Mouse (Mus musculus): ENCODE data around the gene Gskip.

Gene Gskip

DNA sequence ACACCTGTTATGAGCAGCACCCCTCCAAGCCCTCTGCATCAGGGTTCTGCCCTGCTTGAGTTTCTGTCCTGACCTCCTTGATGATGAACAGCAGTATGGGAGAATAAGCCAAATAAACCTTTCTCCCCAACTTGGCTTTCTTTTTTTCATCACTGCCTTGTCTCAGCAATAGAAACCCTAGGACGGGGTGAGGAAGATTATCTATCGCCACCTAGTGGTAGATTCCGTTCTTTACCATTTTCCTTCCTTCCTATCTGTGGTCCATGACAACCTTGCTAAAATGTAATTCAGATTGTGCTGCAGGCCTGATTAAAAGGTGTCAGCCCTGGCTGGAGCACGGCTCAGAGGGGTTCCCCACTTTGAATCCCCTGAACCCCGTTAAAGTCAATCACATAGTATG is 38.0 kb downstream of the Gskip start:
- DNase-seq (ENCODE audit: low read depth, low spot score) = peak; percentile 70

DNA sequence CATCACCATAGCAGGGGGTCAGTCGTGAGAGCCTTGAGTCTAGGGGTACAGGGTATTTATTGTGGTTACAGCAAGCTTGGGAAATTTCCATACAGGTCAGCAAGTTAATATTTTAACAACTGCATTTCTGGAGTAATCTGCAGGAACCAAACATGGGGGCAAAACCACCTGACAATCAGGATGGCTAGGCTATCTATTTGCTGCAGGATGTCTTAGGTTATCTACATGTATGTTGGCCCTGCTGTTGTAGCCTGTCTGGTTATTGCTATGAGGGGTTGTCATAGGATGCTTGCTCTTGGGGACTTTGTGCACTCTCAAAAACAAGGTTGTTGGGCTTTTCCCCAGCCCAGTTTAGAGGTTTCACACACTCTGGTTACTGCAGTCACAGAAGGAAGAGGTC is 40.0 kb downstream of the Gskip start:
- no peak for DNase-seq (ENCODE audit: low read depth, low spot score)

DNA sequence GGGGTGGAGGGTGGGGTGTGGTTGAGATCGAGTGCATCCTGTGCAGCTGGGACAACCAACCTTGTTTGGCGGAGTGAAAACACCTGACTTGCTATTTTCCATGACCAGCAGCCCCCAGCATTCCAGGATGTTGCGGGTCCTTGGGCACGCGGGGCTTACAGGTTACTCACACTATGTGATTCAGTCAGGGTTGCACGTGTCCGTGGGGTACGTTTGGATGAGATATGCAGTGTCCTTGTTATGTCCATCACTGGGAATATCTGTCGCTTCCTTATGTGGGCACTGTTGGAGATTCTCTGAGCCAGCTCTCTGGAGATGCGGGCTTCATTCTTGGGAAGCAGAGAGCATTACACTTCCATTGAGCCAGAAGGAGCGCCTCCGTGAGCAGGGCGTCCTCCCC is 41.1 kb downstream of the Gskip start:
- DNase-seq (ENCODE audit: low read depth, low spot score) = no peak

DNA sequence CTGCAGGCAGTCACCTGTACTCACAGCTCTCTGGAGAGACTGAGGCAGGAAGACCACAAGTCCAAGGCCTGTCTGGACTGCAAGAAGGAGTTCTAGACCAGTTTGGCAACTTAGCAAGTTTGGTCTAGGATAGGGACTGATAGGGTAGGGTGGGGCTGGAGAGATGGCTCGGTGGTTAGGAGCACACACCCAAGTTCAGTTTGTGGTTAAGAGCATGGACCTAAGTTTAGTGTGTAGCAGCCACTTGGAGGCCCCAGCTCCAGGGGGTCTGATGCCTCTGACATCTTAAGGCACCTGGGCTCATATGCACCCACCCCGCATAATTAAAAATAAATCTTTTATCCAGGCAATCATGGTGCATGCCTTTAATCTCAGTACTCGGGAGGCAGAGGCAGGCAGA is 42.6 kb downstream of the Gskip start:
- no peak for DNase-seq (ENCODE audit: low read depth, low spot score)

DNA sequence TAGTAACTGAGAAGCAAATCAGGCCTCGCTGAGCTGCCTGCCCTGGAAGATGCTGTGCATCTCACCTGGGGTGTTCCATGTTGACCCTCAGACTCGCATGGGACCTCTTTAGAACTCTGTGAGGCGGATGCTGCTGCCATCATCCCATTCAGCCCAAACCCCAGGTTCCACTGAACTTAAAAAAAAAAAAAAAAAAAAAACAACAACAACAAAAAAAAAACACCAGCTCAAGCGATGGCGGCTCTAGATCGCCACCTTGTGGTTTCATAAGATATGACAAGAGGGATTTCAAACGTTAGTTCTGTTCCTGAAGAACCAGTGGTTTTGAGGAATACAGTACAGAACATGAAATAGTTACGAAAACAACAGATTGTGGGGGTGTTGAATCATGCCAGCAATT is 43.3 kb downstream of the Gskip start:
- peak; percentile 71 for DNase-seq (ENCODE audit: low read depth, low spot score)

DNA sequence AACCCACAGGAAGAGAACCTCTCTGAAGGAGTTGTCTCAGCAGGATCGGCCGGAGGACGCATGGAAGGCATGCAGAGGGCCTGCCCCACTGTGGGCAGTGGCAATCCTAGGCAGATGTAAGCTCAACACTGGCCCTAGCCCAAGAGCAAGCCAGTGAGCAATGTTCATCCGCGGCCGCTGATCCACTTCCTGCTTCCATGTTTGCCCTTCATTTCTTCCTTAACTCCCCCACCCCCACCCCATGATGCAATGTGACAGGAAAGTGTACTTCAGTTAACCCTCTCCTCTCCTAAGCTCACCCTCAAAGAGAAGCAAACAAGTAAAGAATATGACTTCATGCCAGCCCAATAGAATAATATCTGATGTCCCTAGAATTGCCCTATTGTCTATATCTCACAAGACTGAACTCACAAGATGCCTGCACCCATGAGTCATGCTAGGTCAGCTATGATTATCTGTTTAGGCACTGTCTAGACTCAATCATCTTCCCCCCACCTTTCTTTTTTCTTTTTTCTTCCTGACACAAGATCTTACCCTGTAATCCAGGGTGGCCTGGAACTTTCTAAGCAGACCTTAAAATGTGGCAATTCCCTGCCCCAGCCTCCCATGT is 46.3 kb downstream of the Gskip start:
- DNase-seq (ENCODE audit: low read depth, low spot score) = peak; percentile 51

DNA sequence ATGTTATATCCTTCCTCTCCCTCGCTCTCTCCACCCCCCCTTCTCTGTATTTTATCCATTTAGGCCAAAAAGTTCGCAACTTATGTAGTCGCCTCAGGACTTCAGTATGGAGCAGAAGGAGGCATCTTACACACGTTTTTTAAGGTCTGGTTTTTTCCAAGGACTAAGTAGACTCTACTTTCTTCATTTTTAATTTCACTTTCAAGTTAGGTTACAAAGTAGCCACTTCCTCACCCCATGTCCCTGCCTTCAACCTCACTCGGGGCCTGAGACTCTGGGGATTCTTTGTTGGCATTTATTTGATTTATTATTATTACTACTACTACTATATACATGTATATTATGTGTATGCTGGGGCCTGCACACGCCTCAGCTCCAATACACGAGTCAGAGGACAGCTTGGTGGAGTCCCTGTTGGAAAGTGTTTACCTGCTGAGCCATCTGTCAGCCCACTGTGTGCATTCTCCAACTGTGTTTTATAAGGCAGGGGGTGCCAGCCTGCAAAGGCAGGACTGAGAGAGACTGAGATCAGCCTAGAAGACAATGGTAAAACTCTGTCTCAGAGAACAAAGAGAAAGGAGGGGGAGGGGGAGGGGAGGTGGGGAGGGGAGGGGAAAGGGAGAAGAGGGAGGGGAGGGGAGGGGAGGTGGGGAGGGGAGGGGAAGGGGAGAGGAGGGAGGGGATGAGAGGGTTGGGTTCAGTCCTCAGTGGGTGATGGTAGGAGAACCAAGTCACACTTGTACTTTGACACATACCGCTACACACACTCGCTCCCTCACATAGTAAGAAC is 48.9 kb downstream of the Gskip start:
- DNase-seq (ENCODE audit: low read depth, low spot score) = peak; percentile 62

DNA sequence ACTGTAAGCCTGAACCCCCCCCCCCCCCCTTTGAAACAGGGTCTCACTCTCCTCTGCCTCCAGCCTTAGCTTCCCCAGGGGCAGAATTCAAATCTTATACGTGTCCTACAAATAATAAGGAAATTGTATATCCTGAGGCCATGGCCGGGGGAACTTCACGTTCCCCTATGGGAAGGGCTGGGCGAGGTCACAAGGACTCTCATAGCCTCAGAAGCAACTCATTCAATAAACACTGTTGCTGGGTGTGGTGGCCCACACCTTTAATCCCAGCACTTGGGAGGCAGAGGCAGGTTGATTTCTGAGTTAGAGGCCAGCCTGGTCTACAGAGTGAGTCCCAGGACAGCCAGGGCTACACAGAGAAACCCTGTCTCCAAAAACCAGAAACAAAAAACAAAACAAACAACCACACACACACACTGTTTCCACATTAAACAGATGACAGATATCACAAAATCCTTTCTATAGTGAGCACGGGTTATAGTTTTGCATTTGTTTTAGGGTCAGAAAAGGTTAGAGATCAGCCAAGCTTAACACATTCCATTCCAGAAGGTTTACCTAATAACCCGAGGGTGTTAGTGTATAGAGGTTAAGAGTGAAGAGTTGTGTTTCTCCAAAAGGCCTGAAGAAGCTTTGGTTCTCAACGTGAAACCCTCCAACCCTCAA is 50.7 kb downstream of the Gskip start:
- peak; percentile 68 for DNase-seq (ENCODE audit: low read depth, low spot score)

DNA sequence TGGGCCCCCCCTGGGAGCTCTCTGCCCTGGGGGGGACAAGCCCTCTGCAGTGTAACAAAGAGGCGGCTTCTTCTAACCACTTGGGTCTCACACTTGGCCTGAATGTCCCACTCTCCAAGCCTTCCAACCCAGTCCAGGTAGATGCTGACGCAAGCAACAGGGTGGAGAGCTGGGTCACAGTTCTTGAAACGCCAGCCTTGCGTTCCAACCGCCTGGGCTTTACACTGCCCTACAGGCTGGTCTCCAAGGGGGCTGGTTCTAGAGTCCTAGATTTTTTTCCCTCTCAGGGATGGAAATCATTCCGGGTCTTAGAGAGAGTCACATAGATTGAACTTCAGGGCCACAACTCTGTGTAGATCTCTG is 51.2 kb downstream of the Gskip start:
- DNase-seq (ENCODE audit: low read depth, low spot score) = no peak

DNA sequence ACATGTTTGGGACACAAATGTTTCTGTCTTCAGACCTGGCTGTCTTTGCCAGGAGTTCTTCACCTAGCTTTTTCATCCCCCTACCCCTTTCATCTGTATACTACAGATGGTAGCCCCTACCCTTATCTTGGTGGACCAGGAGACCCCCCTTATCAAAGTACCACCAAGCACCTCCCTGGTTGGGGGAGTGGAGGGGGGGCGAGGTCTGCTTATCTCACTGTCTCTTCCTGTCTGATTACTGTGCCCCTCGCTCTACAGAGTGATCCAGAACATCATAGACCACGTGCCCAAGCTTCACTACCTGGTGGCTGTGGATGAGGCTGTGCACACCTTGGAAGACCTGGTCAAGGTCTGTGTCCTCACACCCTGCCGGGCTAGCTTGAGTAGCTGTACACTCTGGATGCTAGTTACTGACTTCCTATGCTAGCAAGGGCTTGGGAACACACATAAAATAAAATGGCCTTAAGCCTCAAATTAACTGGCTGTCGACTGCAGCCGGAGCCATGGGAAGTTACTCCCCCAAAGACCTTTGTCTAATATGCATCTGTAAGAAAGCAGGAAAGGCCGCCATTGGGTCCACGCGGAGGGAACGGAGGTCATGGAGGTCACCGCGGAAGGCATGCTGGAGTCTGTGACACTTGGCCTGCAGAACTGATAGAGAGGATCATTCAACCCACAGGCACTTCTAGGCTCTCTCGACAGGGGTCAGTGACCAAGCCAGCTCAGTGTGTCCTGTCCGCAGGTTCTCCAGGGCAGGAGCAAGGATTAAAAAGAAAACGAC is 53.9 kb downstream of the Gskip start:
- peak; percentile 51 for DNase-seq (ENCODE audit: low read depth, low spot score)

DNA sequence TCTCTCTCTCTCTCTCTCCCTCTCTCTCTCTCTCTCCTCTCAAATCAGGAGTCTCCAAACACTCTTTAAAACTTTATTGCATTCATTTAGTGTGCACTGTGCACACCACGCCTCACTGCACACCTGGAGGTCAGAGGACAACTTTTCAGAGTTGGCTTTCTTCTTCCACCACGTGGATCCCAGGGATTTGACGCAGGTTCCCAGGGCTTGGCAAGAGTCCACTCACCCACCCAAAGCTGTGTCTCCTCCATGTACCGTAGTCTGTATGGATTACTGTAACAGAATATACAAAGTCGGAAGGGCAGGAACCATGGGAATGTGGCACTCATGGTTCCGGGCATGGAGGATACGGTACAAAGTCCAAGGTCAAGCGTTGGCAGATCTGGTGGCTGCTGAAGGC is 55.0 kb downstream of the Gskip start:
- DNase-seq (ENCODE audit: low read depth, low spot score) = no peak

DNA sequence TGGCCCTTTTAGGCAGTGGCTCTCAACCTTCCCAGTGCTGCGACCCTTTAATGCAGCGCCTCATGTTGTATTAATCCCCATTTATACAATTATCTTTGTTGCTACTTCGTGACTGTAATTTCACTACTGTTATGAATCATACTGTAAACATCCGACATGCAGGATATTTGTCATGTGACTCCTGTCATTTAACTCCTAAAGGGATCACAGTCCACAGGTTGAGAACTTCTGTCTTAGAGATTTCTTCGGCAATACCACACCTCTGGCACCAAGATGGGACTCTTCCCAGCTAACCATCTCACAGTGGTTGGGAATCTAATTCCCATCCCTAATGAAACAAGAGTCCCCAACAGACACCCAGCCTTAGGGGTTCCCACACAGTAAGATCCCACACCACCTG is 63.5 kb downstream of the Gskip start:
- no peak for DNase-seq (ENCODE audit: low read depth, low spot score)

All from ES-CJ7 (cell line).